Mouse (Mus musculus) heart, embryonic 16.5 days (tissue): ENCODE measurements around the gene Carm1. TPM values are rescaled to one million over a fixed set of nuclear protein-coding genes. Genes with fewer than 3 reads are reported as not detected.
"Not testable (repeated sequence)": the region's sequence is repeated elsewhere in the genome, so short reads cannot be mapped to it uniquely, and the experiment has no call there.

Experiments
- ATAC-seq: fragments of 200-750 bp; cut with Nextera tagmentation; replicated peaks from 2 replicates; pipeline ENCODE4 v1.8.0; 2017; ENCODE audit warnings: moderate number of reproducible peaks; ENCODE audit not compliant: insufficient read depth, low FRiP score; ENCODE audit errors: extremely low read depth
- H3K27ac ChIP-seq: fragments of 300-500 bp; sonication (generic); 2 replicates; pipeline ENCODE4 v1.5.1; 2014; ENCODE audit warnings: mild to moderate bottlenecking, low read length, control low read depth, moderate library complexity
- H3K27me3 ChIP-seq: fragments of 300-500 bp; sonication (generic); 2 replicates; pipeline ENCODE4 v1.6.1; 2014; ENCODE audit warnings: low read length, mixed read lengths; ENCODE audit not compliant: control insufficient read depth, insufficient read depth
- H3K36me3 ChIP-seq: fragments of 300-500 bp; sonication (generic); 2 replicates; pipeline ENCODE4 v1.6.1; 2014; ENCODE audit not compliant: control insufficient read depth, insufficient read depth
- H3K4me1 ChIP-seq: fragments of 300-500 bp; sonication (generic); 2 replicates; pipeline ENCODE4 v1.6.1; 2014; ENCODE audit warnings: low read length, mixed read lengths; ENCODE audit not compliant: control insufficient read depth, insufficient read depth
- H3K4me2 ChIP-seq: fragments of 300-500 bp; sonication (generic); 2 replicates; pipeline ENCODE4 v1.6.1; 2014; ENCODE audit warnings: low read depth, mild to moderate bottlenecking, control low read depth, low read length
- H3K4me3 ChIP-seq: fragments of 300-500 bp; sonication (generic); 2 replicates; pipeline ENCODE4 v1.5.1; 2014; ENCODE audit warnings: mild to moderate bottlenecking, control low read depth, low read length
- H3K9ac ChIP-seq: fragments of 300-500 bp; sonication (generic); 2 replicates; pipeline ENCODE4 v1.6.1; 2014; ENCODE audit warnings: low read length, control low read depth
- H3K9me3 ChIP-seq: fragments of 300-500 bp; sonication (generic); replicated peaks from 2 replicates; pipeline ENCODE4 v1.6.1; 2016; ENCODE audit warnings: low read length; ENCODE audit not compliant: control insufficient read depth
- WGBS: fragments of 180-500 bp; shearing (Covaris S2); extraction: QIAGEN DNeasy Blood & Tissue Kit; methylation state at CpG from one replicate; pipeline ENCODE4 v1.1.7; 2014; 5-methylcytosine and 5-hydroxymethylcytosine counted together
- polyA plus RNA-seq: library from polyadenylated mRNA; unstranded; fragments of >200 nt; fragmentation: Nextera tagmentation; extraction: Ambion mirVana; gene quantifications from 2 replicates; pipeline ENCODE4 v1.2.1, GENCODE M21; 2015

Gene Carm1
- polyA plus RNA-seq, 1 experiment from 2014 or later: 17.2 TPM

GRCm38 (mm10) chr9:21593122-21593721 lies 46.5 kb downstream of the Carm1 start:
- 1% methylated on average over 65 of the region's 69 CpGs for WGBS
- peak overlapping the region; percentile 92 for H3K27ac ChIP-seq
- H3K4me1 ChIP-seq: peaks cover 23% of the 10 kb centered on the region
- no peaks in the 10 kb centered on the region for H3K9me3 ChIP-seq
- H3K27me3 ChIP-seq: no peaks in the 10 kb centered on the region
- H3K36me3 ChIP-seq: peaks cover 22% of the 10 kb centered on the region
- ATAC-seq: peak; percentile 52
- peak overlapping the region; percentile 99 for H3K4me2 ChIP-seq
- H3K4me3 ChIP-seq: peak overlapping the region; percentile 82
- H3K9ac ChIP-seq: peak overlapping the region; percentile 88

DNA sequence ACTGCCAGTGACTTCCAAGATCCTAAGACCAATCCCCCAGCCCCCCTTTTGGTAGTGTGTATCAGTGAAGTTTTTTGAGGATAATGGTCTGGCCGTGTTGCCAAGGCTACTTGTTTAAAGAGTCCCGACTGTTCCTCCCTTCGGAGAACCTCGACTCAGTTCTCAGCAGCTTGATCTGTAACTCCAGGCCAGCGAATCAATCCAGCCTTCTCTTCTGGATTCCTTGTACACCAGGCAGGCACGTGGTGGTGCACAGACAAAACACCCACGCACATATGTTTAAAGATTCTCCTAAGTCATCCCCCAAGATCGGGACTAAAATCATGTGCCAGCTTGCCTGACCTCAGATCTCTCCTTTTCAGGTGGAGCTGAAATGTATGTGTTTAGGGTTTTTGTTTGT lies 47.7 kb downstream of the Carm1 start:
- not testable (repeated sequence) for H3K9ac ChIP-seq
- peak overlapping the region; percentile 82; the same call in 1 of the 2 replicates for H3K4me3 ChIP-seq

DNA sequence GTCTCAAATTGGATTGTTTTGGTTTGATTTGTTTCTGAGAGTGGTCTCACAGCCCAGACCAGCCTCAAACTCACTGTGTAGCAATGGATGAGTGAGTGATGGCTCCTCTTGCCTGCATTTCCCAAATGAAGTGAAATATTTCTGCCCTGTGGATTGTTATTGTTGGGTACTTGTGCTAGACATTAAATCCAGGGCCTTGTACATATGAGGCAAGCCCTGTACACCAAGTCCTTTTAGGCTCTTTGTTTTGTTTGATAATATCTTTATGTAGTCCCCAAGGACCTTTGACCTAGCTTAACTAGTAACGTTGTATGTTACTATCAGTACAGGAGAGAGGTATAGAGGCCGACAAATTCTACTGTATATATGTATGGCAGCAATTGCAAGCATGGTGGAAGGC lies 48.1 kb downstream of the Carm1 start:
- Histone ChIP-seq H3K4me1 (peaks cover 23% of the 10 kb centered on the region), H3K9ac (no peak overlapping the region), H3K4me2 (no peak overlapping the region), H3K36me3 (peaks cover 6% of the 10 kb centered on the region), H3K27me3 (no peaks in the 10 kb centered on the region), H3K4me3 (no peak overlapping the region), H3K9me3 (no peaks in the 10 kb centered on the region), H3K27ac (no peak overlapping the region)
- 82% methylated on average over 2 of the region's 2 CpGs for WGBS
- no peak for ATAC-seq

More for the DNA sequence above, 47.7 kb downstream of the Carm1 start:
- H3K36me3 ChIP-seq: peaks cover 11% of the 10 kb centered on the region
- peak overlapping the region; percentile 99; the same call in 1 of the 2 replicates for H3K4me2 ChIP-seq
- H3K27me3 ChIP-seq, H3K27ac ChIP-seq, ATAC-seq, H3K9me3 ChIP-seq: not testable (repeated sequence)
- WGBS: 90% methylated on average over 8 of the region's 8 CpGs
- peaks cover 23% of the 10 kb centered on the region for H3K4me1 ChIP-seq

DNA sequence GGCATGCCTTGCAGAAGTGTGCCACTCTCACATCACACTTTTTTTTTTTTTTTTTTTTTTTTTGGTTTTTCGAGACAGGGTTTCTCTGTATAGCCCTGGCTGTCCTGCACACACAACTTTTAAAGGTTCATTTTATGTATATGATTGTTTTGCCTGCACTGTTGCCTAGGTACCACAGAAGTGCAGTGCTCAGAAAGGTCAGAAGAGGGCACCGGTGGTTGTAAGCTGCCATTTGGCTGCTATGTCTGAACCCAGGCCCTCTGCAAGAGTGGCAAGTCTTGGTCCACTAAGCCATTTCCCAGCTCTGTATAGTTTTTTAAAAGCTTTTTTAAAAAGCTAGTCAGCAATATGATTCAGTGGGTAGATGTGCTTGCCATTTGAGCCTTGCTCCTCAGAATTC lies 51.5 kb downstream of the Carm1 start:
- Histone ChIP-seq H3K9me3 (no peaks in the 10 kb centered on the region), H3K36me3 (peaks cover 5% of the 10 kb centered on the region), H3K4me1 (peaks cover 16% of the 10 kb centered on the region), H3K27me3 (no peaks in the 10 kb centered on the region), H3K4me2 (no peak overlapping the region), H3K9ac (no peak overlapping the region), H3K4me3 (no peak overlapping the region), H3K27ac (no peak overlapping the region)
- no peak for ATAC-seq
- 34% methylated on average over 2 of the region's 2 CpGs for WGBS

GRCm38 (mm10) chr9:21600186-21600585 lies 53.5 kb downstream of the Carm1 start:
- H3K27ac ChIP-seq: no peak overlapping the region
- no peak overlapping the region for H3K4me3 ChIP-seq
- H3K4me1 ChIP-seq: no peaks in the 10 kb centered on the region
- H3K27me3 ChIP-seq: no peaks in the 10 kb centered on the region
- no peak overlapping the region for H3K4me2 ChIP-seq
- no peak for ATAC-seq
- H3K9ac ChIP-seq: no peak overlapping the region
- H3K9me3 ChIP-seq: no peaks in the 10 kb centered on the region
- H3K36me3 ChIP-seq: peaks cover 5% of the 10 kb centered on the region
- 64% methylated on average over 3 of the region's 3 CpGs for WGBS

DNA sequence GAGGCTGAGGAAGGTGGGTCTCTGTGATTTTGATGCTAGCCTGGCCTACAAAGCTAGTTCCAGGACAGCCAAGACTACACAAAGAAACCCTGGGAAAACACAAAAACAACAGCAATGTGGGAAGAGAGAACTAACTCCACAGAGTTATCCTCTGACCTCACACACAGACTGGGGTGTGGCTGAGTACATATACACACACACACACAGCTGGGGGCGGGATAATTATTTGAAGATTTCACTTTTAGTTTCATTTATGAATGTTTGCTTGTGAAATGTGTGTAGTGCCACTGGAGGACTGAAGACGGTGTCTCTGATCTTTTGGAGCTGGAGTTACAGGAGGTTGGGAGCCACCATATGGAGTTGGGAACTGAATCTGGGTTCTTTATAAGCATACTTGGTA lies 54.4 kb downstream of the Carm1 start:
- no peak overlapping the region for H3K27ac ChIP-seq
- no peaks in the 10 kb centered on the region for H3K9me3 ChIP-seq
- no peak overlapping the region for H3K4me3 ChIP-seq
- H3K4me2 ChIP-seq: no peak overlapping the region
- no peaks in the 10 kb centered on the region for H3K4me1 ChIP-seq
- ATAC-seq: no peak
- WGBS: 85% methylated on average over 2 of the region's 2 CpGs
- H3K36me3 ChIP-seq: peaks cover 4% of the 10 kb centered on the region
- no peak overlapping the region for H3K9ac ChIP-seq
- H3K27me3 ChIP-seq: no peaks in the 10 kb centered on the region

DNA sequence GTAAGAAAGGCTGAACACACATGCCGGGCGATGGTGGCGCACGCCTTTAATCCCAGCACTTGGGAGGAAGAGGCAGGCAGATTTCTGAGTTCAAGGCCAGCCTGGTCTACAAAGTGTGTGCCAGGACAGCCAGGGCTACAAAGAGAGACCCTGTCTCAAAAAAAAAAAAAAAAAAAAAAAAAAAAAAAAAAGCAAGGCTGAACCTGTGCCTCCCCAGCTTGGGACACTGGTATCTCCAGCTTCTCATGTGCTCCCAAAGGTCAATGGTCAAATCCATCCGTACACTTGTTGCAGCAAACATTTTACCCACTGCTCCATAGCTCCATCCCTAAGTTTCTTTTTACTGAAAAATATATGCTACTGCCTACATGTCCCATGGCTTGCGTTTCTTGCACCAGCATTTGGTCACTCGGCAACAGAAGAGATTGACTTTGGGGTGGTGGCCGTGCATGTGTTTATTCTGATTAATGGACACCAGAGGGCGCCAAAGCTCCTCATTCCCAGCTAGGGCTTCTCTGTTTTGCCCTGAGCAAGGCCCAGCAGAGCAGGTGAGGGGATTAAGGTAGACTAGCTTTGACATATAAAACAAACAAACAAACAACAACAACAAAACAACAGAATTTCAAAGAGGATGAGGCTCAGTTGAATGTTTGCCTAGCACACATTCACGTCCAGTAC lies 55.2 kb downstream of the Carm1 start:
- Histone ChIP-seq H3K4me2 (no peak overlapping the region), H3K27ac (no peak overlapping the region), H3K4me1 (no peaks in the 10 kb centered on the region), H3K4me3 (no peak overlapping the region), H3K27me3 (no peaks in the 10 kb centered on the region), H3K36me3 (no peaks in the 10 kb centered on the region), H3K9me3 (no peaks in the 10 kb centered on the region), H3K9ac (no peak overlapping the region)
- peak; percentile 61 for ATAC-seq
- 47% methylated on average over 10 of the region's 10 CpGs for WGBS

GRCm38 (mm10) chr9:21604119-21604518 lies 57.4 kb downstream of the Carm1 start:
- Histone ChIP-seq H3K36me3 (no peaks in the 10 kb centered on the region), H3K4me1 (no peaks in the 10 kb centered on the region), H3K27ac (no peak overlapping the region), H3K4me3 (no peak overlapping the region), H3K4me2 (no peak overlapping the region), H3K9ac (no peak overlapping the region), H3K9me3 (no peaks in the 10 kb centered on the region), H3K27me3 (no peaks in the 10 kb centered on the region)
- WGBS: 60% methylated on average over 5 of the region's 5 CpGs
- ATAC-seq: no peak

GRCm38 (mm10) chr9:21605865-21606264 lies 59.2 kb downstream of the Carm1 start:
- no peak overlapping the region for H3K9ac ChIP-seq
- 73% methylated on average over 5 of the region's 5 CpGs for WGBS
- no peaks in the 10 kb centered on the region for H3K9me3 ChIP-seq
- no peak overlapping the region for H3K27ac ChIP-seq
- no peak overlapping the region for H3K4me2 ChIP-seq
- no peak for ATAC-seq
- H3K4me1 ChIP-seq: no peaks in the 10 kb centered on the region
- H3K27me3 ChIP-seq: no peaks in the 10 kb centered on the region
- no peak overlapping the region for H3K4me3 ChIP-seq
- no peaks in the 10 kb centered on the region for H3K36me3 ChIP-seq
